8 mouse cellular contexts compared by ENCODE assay signal in genomic region chr6:71012823-71013461, GRCm38 (mm10). TPM values are rescaled to one million over a fixed set of nuclear protein-coding genes. Genes with fewer than 3 reads are reported as not detected.
DNase-seq lines count a peak whose midpoint lies in the region; ATAC-seq lines count a peak whose summit lies in the region.

No protein-coding gene starts in this region.

- DNase-seq in MN1 (ENCODE audit: low spot score) = peak; percentile 30
- DNase-seq in cerebellum, adult 18-20 months = peak; percentile 62
- DNase-seq in forelimb bud, embryonic 11.5 days (ENCODE audit: low read depth, low spot score) = peak; percentile 67
- peak; percentile 87 for DNase-seq in intestine, embryonic 14.5 days (ENCODE audit: low spot score)
- peak; percentile 26 to 29 for DNase-seq in left cerebral cortex, adult 8-10 months (ENCODE audit: low spot score in 2 of 2)
- peak; percentile 59 to 72 for DNase-seq in right cerebral cortex, adult 2 months (ENCODE audit: low spot score in 2 of 2)
- DNase-seq in spleen, postnatal 4 days (ENCODE audit: low spot score in 2 of 2) = no peak

- ATAC-seq in intestine, embryonic 14.5 days (replicated peaks; ENCODE audit: low FRiP score, low TSS enrichment, low read depth) = peak; percentile 93

- peak overlapping the region; percentile 45 for H3K4me3 ChIP-seq in intestine, embryonic 14.5 days (ENCODE audit: low read depth, low read length)
- peak overlapping the region; percentile 7; the same call in 1 of the 2 replicates for H3K4me3 ChIP-seq in macrophage (ENCODE audit: inconsistent target)

- peaks cover 11% of the 10 kb centered on the region; the same call in 1 of the 2 replicates for H3K27me3 ChIP-seq in intestine, embryonic 14.5 days (replicated peaks; ENCODE audit: control insufficient read depth, insufficient read depth, low read length)

- no peaks in the 10 kb centered on the region for H3K9me3 ChIP-seq in intestine, embryonic 14.5 days (ENCODE audit: control insufficient read depth, low read length)

- H3K4me1 ChIP-seq in intestine, embryonic 14.5 days (replicated peaks; ENCODE audit: control insufficient read depth, insufficient read depth, low read length) = peaks cover 4% of the 10 kb centered on the region

- H3K79me2 ChIP-seq in macrophage (ENCODE audit: inconsistent target) = no peaks in the 10 kb centered on the region

- no peak overlapping the region for H3K9ac ChIP-seq in intestine, embryonic 14.5 days (ENCODE audit: low read length)

- H3K4me2 ChIP-seq in intestine, embryonic 14.5 days (ENCODE audit: low read length) = peak overlapping the region; percentile 55

- H3K27ac ChIP-seq in intestine, embryonic 14.5 days (ENCODE audit: low read depth) = no peak overlapping the region
- H3K27ac ChIP-seq in macrophage = no peak overlapping the region

- WGBS in intestine, embryonic 14.5 days = under 1% methylated on average over 38 of the region's 38 CpGs
- 2% methylated on average over 38 of the region's 38 CpGs for WGBS in macrophage (ENCODE audit: missing documents)

- H3K36me3 ChIP-seq in intestine, embryonic 14.5 days (ENCODE audit: control insufficient read depth, insufficient read depth, low read length) = no peaks in the 10 kb centered on the region
- no peaks in the 10 kb centered on the region for H3K36me3 ChIP-seq in macrophage (ENCODE audit: inconsistent target)

RNA-seq across cellular contexts. Expression of gene Foxi3, which starts 56.6 kb away (rescaled TPM):
- polyA plus RNA-seq in intestine, embryonic 14.5 days (2014; fragmentation: Nextera tagmentation; extraction: Ambion mirVana) = not detected in 2 replicates
- total RNA-seq in left cerebral cortex, adult 8-10 months (2022) = not detected
- not detected for total RNA-seq in macrophage (2018; cell fraction: chromatin; rRNA removed)
- not detected for total RNA-seq in macrophage (2018; cell fraction: cytosol; rRNA removed)
- total RNA-seq in macrophage (2018; cell fraction: nucleus; rRNA removed) = not detected
- polyA plus RNA-seq in macrophage (2018) = not detected in 3 replicates

Comparison
In these comparisons a context has a peak if more than half of its experiments do, and no peak if none do; other contexts are left out.
1. DNase-seq: peak in MN1 (single experiment), cerebellum, adult 18-20 months (2 of 2), forelimb bud, embryonic 11.5 days (single experiment), intestine, embryonic 14.5 days (single experiment), left cerebral cortex, adult 8-10 months (2 of 2) and right cerebral cortex, adult 2 months (2 of 2); none in spleen, postnatal 4 days (0 of 2).